Mouse (Mus musculus) limb, embryonic 10.5 days (tissue): Measurements from ENCODE around the gene Acaa1b. TPM values are rescaled to one million over a fixed set of nuclear protein-coding genes. Genes with fewer than 3 reads are reported as not detected.

Experiments
- polyA plus RNA-seq: library from polyadenylated mRNA; unstranded; fragments of >200 nt; fragmentation: Nextera tagmentation; extraction: Ambion mirVana; gene quantifications from 2 replicates; pipeline ENCODE4 v1.2.1, GENCODE M21; 2016

The Acaa1b gene
- polyA plus RNA-seq, 1 experiment from 2014 or later, result 1.1 TPM

Other genes starting within 250 kb of the Acaa1b start
- gene Ctdspl, start 230.6 kb downstream of the Acaa1b start, polyA plus RNA-seq, result 8.8 and 11.6 TPM in 2 replicates
- 19.5 and 26.3 TPM in 2 replicates for gene Vill, start 104.3 kb downstream of the Acaa1b start, polyA plus RNA-seq
- gene Plcd1, start 63.6 kb downstream of the Acaa1b start, polyA plus RNA-seq, result 11.2 and 14.3 TPM in 2 replicates
- 0.63 and 1.0 TPM in 2 replicates for gene Dlec1, start 54.6 kb downstream of the Acaa1b start, polyA plus RNA-seq
- gene Gm47289, start 2.1 kb upstream of the Acaa1b start, polyA plus RNA-seq, result not detected in 2 replicates
- not detected in 2 replicates for gene Slc22a13, start 52.0 kb upstream of the Acaa1b start, polyA plus RNA-seq
- gene Oxsr1, start 165.3 kb upstream of the Acaa1b start, polyA plus RNA-seq, result 11.9 and 12.1 TPM in 2 replicates
- 71.6 and 78.2 TPM in 2 replicates for gene Acaa1a, start 182.6 kb upstream of the Acaa1b start, polyA plus RNA-seq
- gene Myd88, start 184.3 kb upstream of the Acaa1b start, polyA plus RNA-seq, result 7.6 and 9.2 TPM in 2 replicates
- gene Xylb, start 200.3 kb upstream of the Acaa1b start, polyA plus RNA-seq, result 11.4 and 12.8 TPM in 2 replicates
- not detected in 2 replicates for gene Slc22a14, start 208.5 kb upstream of the Acaa1b start, polyA plus RNA-seq
- 74.7 and 92.6 TPM in 2 replicates for gene Acvr2b, start 245.0 kb upstream of the Acaa1b start, polyA plus RNA-seq